Mouse (Mus musculus) spleen, postnatal 10 days (tissue): Measurements from ENCODE around the gene Magel2.

Source experiments
- DNase-seq, 2 experiments: peaks; one replicate each; pipeline ENCODE4 v3.0.0; 2021 to 2022; ENCODE audit warnings: low spot score in 2 of 2

The Magel2 gene

GRCm38 (mm10) chr7:62423210-62423609 lies 46.4 kb downstream of the Magel2 start:
- no peak for DNase-seq

DNA sequence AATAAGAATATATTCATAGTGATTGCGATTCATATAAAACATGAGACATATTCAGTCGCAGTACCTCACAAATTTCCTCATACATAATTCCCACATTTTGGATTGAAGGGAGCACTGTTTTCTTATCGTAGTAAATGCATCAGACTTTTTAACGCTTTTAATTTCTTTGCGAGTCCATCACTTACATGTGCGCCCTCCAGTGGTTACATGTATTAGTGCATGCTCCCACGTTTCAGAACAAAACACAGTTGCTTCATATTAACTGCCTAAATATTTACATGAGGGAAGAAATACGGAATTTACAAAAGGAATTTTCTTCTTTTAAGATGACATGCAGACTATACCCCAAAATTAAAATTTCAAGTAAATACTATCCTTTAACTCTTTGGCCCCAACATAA lies 51.5 kb downstream of the Magel2 start:
- peak in 1 of 2 experiments; percentile 19 for DNase-seq
